Mouse (Mus musculus) kidney, embryonic 15.5 days (tissue): Measurements from ENCODE around the gene Gm28053. TPM values are rescaled to one million over a fixed set of nuclear protein-coding genes. Genes with fewer than 3 reads are reported as not detected.

ENCODE experiments used
- ATAC-seq: fragments of 200-750 bp; cut with Nextera tagmentation; replicated peaks from 2 replicates; pipeline ENCODE4 v1.8.0; 2017; ENCODE audit warnings: moderate TSS enrichment; ENCODE audit not compliant: low FRiP score
- H3K27ac ChIP-seq: fragments of 300-500 bp; sonication (generic); 2 replicates; pipeline ENCODE4 v1.5.1; 2015; ENCODE audit warnings: mild to moderate bottlenecking, inconsistent platforms
- H3K27me3 ChIP-seq: fragments of 300-500 bp; sonication (generic); 2 replicates; pipeline ENCODE4 v1.6.1; 2015; ENCODE audit warnings: inconsistent platforms
- H3K36me3 ChIP-seq: fragments of 300-500 bp; sonication (generic); 2 replicates; pipeline ENCODE4 v1.6.1; 2015; ENCODE audit warnings: inconsistent platforms
- H3K4me1 ChIP-seq: fragments of 300-500 bp; sonication (generic); 2 replicates; pipeline ENCODE4 v1.6.1; 2015; ENCODE audit warnings: inconsistent platforms
- H3K4me2 ChIP-seq: fragments of 300-500 bp; sonication (generic); 2 replicates; pipeline ENCODE4 v1.6.1; 2015; ENCODE audit warnings: moderate library complexity, mild to moderate bottlenecking, inconsistent platforms
- H3K4me3 ChIP-seq: fragments of 300-500 bp; sonication (generic); replicated peaks from 2 replicates; pipeline ENCODE4 v1.5.1; 2015; ENCODE audit warnings: mild to moderate bottlenecking, inconsistent platforms
- H3K9ac ChIP-seq: fragments of 300-500 bp; sonication (generic); 2 replicates; pipeline ENCODE4 v1.6.1; 2015; ENCODE audit warnings: mild to moderate bottlenecking, inconsistent platforms
- H3K9me3 ChIP-seq: fragments of 300-500 bp; sonication (generic); replicated peaks from 2 replicates; pipeline ENCODE4 v1.6.1; 2016; ENCODE audit warnings: inconsistent platforms
- WGBS: fragments of 180-500 bp; shearing (Covaris S2); methylation state at CpG from one replicate; pipeline ENCODE4 v1.1.7; 2015; ENCODE audit warnings: mixed read lengths; 5-methylcytosine and 5-hydroxymethylcytosine counted together
- polyA plus RNA-seq: library from polyadenylated mRNA; unstranded; fragments of >200 nt; fragmentation: Nextera tagmentation; extraction: Ambion mirVana; gene quantifications from 2 replicates; pipeline ENCODE4 v1.2.1, GENCODE M21; 2015

Gm28053 gene
- polyA plus RNA-seq, 1 experiment from 2014 or later: 3.3 TPM

DNA sequence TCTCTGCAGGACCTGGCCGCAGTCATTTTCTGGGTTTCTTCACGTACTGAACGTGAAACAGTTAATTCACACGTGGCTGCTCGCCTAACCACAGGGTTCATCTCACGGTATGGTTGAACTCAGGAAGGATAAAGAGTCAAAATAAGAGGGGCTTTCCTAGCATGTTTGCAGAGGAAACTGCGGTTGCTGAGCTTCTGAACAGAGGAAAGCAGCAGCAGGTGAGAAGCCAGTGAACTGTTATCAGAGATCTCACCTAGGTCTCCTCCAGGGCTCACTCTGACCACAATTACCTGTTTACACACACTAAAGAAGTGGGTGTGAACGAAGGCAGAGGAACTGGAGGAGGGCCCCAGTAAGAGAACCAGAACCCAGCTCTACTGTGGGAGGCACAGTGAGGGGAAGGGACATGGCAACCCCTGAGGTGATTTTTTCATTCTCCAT is 14.5 kb downstream of the Gm28053 start:
- H3K4me1 ChIP-seq: no peaks in the 10 kb centered on the region
- no peak overlapping the region for H3K9ac ChIP-seq
- H3K9me3 ChIP-seq: no peaks in the 10 kb centered on the region
- no peak overlapping the region for H3K4me3 ChIP-seq
- no peaks in the 10 kb centered on the region for H3K36me3 ChIP-seq
- 44% methylated on average over 8 of the region's 8 CpGs for WGBS
- no peak overlapping the region for H3K27ac ChIP-seq
- H3K4me2 ChIP-seq: no peak overlapping the region
- no peaks in the 10 kb centered on the region for H3K27me3 ChIP-seq
- no peak for ATAC-seq

DNA sequence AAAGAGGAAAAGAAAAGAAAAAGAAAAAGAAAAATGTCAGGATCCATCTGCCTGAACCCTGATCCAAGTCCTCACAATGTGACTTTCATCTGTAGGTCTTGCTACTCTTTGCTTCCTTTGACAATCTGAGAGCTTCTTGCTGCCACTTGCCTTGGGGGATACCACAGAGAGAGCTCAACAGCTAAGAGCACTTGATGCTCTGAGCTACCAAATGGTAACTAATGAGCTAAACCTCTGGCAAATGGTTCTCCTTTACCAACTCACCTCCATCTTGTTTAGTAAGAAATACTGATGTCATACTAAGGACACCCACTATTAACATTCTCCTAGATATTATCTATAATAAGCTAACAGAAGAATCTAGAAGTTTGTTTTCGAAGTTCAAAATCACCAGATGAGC is 15.3 kb downstream of the Gm28053 start:
- 87% methylated on average over 1 of the region's 1 CpGs for WGBS
- Histone ChIP-seq H3K4me1 (no peaks in the 10 kb centered on the region), H3K9me3 (no peaks in the 10 kb centered on the region), H3K9ac (no peak overlapping the region), H3K36me3 (no peaks in the 10 kb centered on the region), H3K27ac (no peak overlapping the region), H3K4me2 (no peak overlapping the region), H3K4me3 (no peak overlapping the region), H3K27me3 (no peaks in the 10 kb centered on the region)
- no peak for ATAC-seq

DNA sequence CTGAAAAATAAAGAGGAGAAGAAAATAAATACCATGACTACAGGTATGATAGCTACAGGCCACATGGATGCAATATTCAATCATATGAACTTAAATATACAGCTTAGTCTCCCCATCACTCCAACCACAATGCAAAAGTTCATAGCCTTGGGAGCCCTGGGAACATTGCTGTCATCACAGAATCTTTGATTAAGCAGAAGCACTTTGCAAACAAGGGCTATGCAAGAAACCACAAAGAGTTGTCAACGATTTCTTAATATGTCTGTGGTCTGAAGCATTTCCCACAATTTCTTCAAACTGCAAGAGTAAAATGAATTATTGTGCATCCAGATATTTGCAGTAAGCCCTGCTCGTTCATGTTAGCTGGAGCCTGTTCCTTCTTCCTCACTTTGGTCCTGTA is 18.6 kb downstream of the Gm28053 start:
- Histone ChIP-seq H3K27me3 (peaks cover 12% of the 10 kb centered on the region), H3K27ac (no peak overlapping the region), H3K4me3 (no peak overlapping the region), H3K36me3 (no peaks in the 10 kb centered on the region), H3K9ac (no peak overlapping the region), H3K9me3 (no peaks in the 10 kb centered on the region), H3K4me2 (no peak overlapping the region), H3K4me1 (peaks cover 13% of the 10 kb centered on the region)
- no peak for ATAC-seq
- 82% methylated on average over 2 of the region's 2 CpGs for WGBS

DNA sequence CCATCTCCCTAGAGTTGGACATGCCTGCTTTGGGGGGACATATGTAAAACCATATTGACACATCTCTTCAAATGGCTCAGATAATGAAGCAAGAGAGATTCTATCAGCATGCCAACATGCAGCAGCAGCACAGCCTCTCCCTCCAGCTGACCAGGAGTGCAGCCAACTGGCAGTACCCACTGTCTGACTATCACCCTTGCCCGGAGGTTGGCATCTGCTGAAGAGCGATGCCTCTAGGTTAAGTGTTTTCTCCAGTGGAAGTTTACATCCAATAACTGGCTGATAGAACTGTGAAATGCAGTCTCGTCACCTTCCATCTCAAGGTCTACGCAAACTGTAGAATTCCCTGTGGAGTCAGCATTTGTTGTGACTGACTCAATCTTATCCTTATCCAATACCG is 19.3 kb downstream of the Gm28053 start:
- no peak for ATAC-seq
- WGBS: 89% methylated on average over 5 of the region's 5 CpGs
- H3K9ac ChIP-seq: no peak overlapping the region

DNA sequence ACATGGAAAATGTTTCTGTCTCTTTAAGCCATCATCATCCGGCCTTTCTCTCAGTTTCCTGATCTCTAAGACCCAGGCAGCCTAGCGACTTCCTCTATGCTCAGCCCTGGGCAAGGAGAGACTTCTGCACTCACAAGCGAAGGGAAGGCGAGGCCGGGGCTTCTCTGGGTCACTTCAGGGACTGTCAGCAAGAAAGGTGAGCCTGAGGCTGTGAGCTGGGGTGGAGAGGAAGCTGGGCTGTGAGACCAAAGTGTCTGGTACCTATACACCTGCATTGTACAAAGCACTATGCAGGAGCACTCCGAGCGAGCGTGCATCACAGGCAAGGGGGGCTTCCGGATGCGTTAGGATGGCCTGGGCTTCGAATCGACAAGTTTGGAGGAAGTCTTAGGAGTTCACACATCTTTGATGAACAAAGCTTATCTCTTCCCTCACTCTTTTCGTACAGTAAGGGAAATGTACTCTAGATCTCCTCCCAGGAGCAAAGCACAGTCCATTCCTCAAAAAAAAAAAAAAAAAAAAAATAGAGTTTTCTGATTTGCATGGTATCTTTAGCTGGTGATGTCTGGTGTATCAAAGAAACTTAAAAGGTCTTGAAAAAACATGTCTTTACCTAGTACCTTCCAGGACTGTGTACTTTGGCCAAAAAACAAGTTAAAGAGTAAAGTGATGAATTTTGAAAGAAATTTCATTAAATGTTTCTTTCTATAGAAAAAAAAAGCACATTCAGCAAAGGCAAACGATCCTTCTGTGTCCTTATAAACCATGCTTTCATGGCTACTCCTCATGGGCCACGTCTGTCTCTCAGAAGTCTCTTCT is 20.8 kb downstream of the Gm28053 start, which contains the start of gene Gimap1:
TSS of gene Gimap1 (plus strand) at position 94 of the 819 bp plus-strand sequence.
- peak within 1 kb of the TSS; percentile 86 for H3K4me2 ChIP-seq
- no peak for ATAC-seq
- no peaks in the 10 kb centered on the region for H3K9me3 ChIP-seq
- H3K36me3 ChIP-seq: no peaks in the 10 kb centered on the region
- no peak within 1 kb of the TSS for H3K9ac ChIP-seq
- 73% methylated on average over 15 of the region's 15 CpGs for WGBS
- H3K27me3 ChIP-seq: peaks cover 28% of the 10 kb centered on the region
- peaks cover 24% of the 10 kb centered on the region for H3K4me1 ChIP-seq
- peak within 1 kb of the TSS; percentile 69; the same call in 1 of the 2 replicates for H3K27ac ChIP-seq
- peak within 1 kb of the TSS; percentile 35 for H3K4me3 ChIP-seq

More for the DNA sequence above, 19.3 kb downstream of the Gm28053 start:
- H3K36me3 ChIP-seq: no peaks in the 10 kb centered on the region
- H3K4me2 ChIP-seq: no peak overlapping the region
- no peak overlapping the region for H3K4me3 ChIP-seq
- H3K9me3 ChIP-seq: no peaks in the 10 kb centered on the region
- no peak overlapping the region for H3K27ac ChIP-seq
- H3K4me1 ChIP-seq: peaks cover 19% of the 10 kb centered on the region
- peaks cover 19% of the 10 kb centered on the region for H3K27me3 ChIP-seq

DNA sequence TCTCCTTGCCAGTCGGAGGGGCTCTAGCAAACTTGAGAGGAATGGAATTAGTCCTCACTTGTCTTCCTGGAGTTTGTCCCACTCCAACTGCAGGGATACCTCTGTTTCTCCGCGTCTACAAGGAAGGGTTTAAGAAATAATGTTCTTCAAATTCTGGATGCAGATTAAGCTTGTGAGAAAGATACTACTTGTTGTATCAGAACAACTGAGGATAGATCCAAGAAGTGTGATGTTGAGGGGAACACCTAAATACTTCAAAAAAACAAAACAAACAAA is 21.3 kb downstream of the Gm28053 start:
- Histone ChIP-seq H3K9me3 (no peaks in the 10 kb centered on the region), H3K4me2 (peak overlapping the region; percentile 86), H3K36me3 (no peaks in the 10 kb centered on the region), H3K4me3 (peak overlapping the region; percentile 1; the same call in 1 of the 2 replicates), H3K27me3 (peaks cover 32% of the 10 kb centered on the region), H3K9ac (no peak overlapping the region), H3K27ac (0 out of 2 replicates have a peak overlapping the region, but pooled peaks have one; percentile 69), H3K4me1 (peaks cover 24% of the 10 kb centered on the region)
- 82% methylated on average over 3 of the region's 3 CpGs for WGBS
- no peak for ATAC-seq

DNA sequence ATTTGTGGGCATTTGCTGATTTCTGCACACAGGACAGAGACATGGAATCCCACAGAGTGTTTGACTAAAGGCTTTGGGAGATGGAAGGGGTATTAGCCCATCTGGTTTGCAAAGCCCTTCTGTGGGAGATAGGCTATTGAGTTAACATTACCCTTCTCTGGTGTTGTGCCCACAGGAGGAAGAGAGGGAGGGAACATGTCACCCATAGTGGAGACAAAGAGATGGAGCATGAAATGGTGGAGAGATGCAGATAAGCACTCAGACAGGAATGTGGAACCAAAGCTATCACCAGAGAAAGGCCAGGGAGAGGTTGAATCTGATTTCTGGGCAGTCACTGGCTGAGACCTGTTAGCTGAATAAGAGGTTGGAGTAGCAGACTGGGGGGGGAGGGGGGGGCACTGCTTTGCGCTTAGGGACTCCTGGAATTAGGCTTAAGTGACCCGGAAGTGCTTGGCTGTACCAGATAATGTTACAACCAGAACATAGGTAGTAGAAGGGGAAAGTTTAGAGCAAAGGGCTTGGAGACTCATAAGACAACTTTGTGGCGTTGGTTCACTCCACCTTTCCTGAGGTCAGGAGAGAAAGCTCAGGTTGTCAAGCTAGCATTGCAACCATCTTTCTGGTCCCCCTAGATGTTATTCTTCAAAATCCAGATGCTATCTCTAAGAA is 22.2 kb downstream of the Gm28053 start:
- Histone ChIP-seq H3K4me1 (peaks cover 24% of the 10 kb centered on the region), H3K9me3 (no peaks in the 10 kb centered on the region)

DNA sequence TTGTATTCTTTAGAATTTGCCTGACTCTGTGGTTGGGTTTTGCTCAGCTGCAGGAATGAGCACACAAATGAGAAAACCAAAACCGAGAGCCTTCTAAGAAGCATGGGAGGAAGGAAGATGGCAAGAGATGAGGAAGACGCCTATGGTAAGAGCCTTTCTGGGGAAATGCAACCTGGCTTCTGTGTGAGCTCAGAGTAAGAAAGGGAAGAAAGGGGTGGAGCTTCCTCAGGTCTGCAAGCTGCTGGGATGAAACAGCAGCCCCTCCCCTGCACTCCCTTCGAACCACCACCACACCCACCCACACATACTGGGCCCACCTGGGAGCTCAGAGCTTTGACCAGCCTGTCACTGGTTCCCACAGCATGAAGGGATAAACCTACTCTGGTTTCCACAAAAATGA is 22.9 kb downstream of the Gm28053 start:
- peak overlapping the region; percentile 69 for H3K27ac ChIP-seq
- peaks cover 39% of the 10 kb centered on the region for H3K27me3 ChIP-seq
- peak overlapping the region; percentile 86 for H3K4me2 ChIP-seq
- H3K4me3 ChIP-seq: no peak overlapping the region
- no peaks in the 10 kb centered on the region for H3K9me3 ChIP-seq
- 22% methylated on average over 3 of the region's 3 CpGs for WGBS
- peak; percentile 49 for ATAC-seq
- no peaks in the 10 kb centered on the region for H3K36me3 ChIP-seq
- peaks cover 24% of the 10 kb centered on the region for H3K4me1 ChIP-seq
- H3K9ac ChIP-seq: no peak overlapping the region

More for the DNA sequence above, 22.2 kb downstream of the Gm28053 start:
- H3K4me2 ChIP-seq: peak overlapping the region; percentile 86
- ATAC-seq: no peak
- peak overlapping the region; percentile 69 for H3K27ac ChIP-seq
- peak overlapping the region; percentile 1; the same call in 1 of the 2 replicates for H3K4me3 ChIP-seq
- H3K36me3 ChIP-seq: no peaks in the 10 kb centered on the region
- WGBS: 66% methylated on average over 3 of the region's 3 CpGs
- no peak overlapping the region for H3K9ac ChIP-seq
- H3K27me3 ChIP-seq: peaks cover 35% of the 10 kb centered on the region

DNA sequence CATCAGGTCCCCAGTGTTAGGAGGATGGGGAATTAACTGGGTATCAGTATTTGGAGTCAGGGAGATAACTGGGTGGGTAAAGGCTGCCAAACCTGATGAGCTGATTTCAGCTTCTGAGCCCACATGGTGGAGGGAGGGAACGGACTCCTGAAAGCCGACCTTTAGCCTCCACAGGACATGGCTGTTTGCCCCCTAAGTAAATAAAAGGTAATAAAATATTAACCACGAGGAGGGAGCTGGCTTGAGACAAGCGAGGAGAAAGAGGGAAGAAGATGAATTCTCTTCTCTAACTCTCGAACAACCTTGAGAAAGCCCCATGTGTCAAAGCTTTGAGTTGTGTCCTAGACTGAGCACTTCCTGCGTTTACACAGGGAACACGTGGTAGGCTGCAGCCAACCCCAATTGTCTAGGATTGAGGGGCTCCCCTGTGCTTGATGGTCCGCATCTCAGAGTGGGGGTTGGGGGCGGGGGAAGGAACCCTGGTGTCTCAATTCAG is 23.4 kb downstream of the Gm28053 start:
- Histone ChIP-seq H3K9ac (no peak overlapping the region), H3K9me3 (no peaks in the 10 kb centered on the region), H3K4me3 (peak overlapping the region; percentile 51), H3K36me3 (no peaks in the 10 kb centered on the region), H3K4me1 (peaks cover 24% of the 10 kb centered on the region), H3K27ac (peak overlapping the region; percentile 69), H3K4me2 (peak overlapping the region; percentile 86), H3K27me3 (peaks cover 39% of the 10 kb centered on the region)
- 11% methylated on average over 9 of the region's 9 CpGs for WGBS
- peak; percentile 55 for ATAC-seq

DNA sequence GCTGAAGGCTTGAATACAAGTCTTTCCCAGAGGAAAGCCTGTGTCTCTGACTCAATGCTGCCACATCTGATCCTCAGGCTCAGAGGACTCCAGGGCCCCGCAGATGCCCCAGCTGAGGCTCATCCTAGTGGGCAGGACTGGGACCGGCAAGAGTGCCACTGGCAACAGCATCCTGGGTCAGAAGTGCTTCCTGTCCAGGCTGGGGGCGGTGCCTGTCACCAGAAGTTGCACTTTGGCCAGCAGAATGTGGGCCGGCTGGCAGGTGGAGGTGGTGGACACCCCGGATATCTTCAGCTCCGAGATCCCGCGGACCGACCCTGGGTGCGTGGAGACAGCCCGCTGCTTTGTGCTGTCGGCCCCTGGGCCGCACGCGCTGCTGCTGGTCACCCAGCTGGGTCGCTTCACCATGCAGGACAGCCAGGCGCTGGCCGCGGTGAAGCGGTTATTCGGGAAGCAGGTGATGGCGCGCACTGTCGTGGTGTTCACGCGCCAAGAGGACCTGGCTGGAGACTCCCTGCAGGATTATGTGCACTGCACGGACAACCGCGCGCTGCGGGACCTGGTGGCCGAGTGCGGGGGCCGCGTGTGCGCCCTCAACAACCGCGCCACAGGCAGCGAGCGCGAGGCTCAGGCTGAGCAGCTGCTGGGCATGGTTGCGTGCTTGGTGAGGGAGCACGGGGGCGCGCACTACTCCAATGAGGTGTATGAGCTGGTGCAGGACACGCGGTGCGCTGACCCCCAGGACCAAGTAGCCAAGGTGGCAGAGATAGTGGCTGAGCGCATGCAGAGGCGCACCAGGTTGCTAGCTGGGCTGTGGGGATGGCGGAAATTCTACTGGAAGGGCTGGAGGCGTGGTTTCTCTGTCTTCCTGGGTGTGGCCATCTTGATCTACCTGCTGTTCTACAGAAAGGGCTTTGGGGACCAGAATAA is 24.3 kb downstream of the Gm28053 start:
- H3K9ac ChIP-seq: peak overlapping the region; percentile 47
- ATAC-seq: peak; percentile 68
- WGBS: 5% methylated on average over 52 of the region's 52 CpGs
- peak overlapping the region; percentile 86 for H3K4me2 ChIP-seq
- peak overlapping the region; percentile 69 for H3K27ac ChIP-seq
- peaks cover 24% of the 10 kb centered on the region for H3K4me1 ChIP-seq
- H3K27me3 ChIP-seq: peaks cover 39% of the 10 kb centered on the region
- H3K36me3 ChIP-seq: no peaks in the 10 kb centered on the region
- peak overlapping the region; percentile 51 for H3K4me3 ChIP-seq
- H3K9me3 ChIP-seq: no peaks in the 10 kb centered on the region

DNA sequence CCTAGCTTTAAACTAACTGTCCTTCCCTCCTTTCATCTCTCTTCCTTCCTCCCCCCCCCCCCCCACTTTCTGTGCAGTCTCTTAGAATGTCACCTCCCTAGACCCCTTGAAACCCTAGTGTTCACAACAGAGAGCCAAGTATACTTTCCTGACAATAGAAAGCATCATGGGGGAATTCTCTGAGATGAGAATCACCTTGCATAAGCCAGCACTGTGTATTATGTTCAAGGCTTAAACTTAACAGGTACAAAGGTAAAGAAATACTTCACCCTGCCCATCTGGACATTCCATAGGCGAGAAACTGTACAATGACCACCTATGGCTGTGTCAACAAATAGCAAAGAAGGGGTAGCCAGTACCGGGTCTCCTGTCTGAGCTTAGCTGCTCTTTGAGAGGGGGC is 27.1 kb downstream of the Gm28053 start:
- Histone ChIP-seq H3K27me3 (peaks cover 36% of the 10 kb centered on the region), H3K4me3 (no peak overlapping the region), H3K4me2 (peak overlapping the region; percentile 28), H3K9me3 (no peaks in the 10 kb centered on the region), H3K27ac (peak overlapping the region; percentile 69), H3K4me1 (peaks cover 24% of the 10 kb centered on the region), H3K9ac (no peak overlapping the region), H3K36me3 (no peaks in the 10 kb centered on the region)
- ATAC-seq: no peak
- 72% methylated on average over 2 of the region's 2 CpGs for WGBS
